Mouse (Mus musculus) CD4-positive naive resting alpha-beta T cell, adult 57 days (primary cell): ENCODE measurements around the gene Adtrp. TPM values are rescaled to one million over a fixed set of nuclear protein-coding genes. Genes with fewer than 3 reads are reported as not detected.

ENCODE experiments used
- total RNA-seq: library from RNA; stranded (reverse); gene quantifications from one replicate; pipeline ENCODE4 v1.2.4, GENCODE M21; 2023

The Adtrp gene
- total RNA-seq = not detected

GRCm38 (mm10) chr13:41847516-41848126 is at the start of gene Adtrp:
Gene Adtrp (minus strand): TSS chr13:41847684.

Other genes with a start within 250 kb of the Adtrp start
- 11.2 TPM for gene Tmem170b, start 241.8 kb downstream of the Adtrp start, total RNA-seq
- gene Hivep1, start 204.3 kb upstream of the Adtrp start, total RNA-seq = 52.2 TPM